Mouse (Mus musculus) c-Kit-positive CD71-negative TER-119-negative erythroid progenitor cells, embryonic 14.5 days (primary cell): Measurements from ENCODE around the gene Fbn1.
A peak's percentile ranks its signal among the peaks of the same experiment; 100 is the strongest.

Source experiments
- DNase-seq: peaks from one replicate; pipeline ENCODE4 v3.0.0-alpha.2; 2013; ENCODE audit warnings: low read depth

Gene Fbn1

DNA sequence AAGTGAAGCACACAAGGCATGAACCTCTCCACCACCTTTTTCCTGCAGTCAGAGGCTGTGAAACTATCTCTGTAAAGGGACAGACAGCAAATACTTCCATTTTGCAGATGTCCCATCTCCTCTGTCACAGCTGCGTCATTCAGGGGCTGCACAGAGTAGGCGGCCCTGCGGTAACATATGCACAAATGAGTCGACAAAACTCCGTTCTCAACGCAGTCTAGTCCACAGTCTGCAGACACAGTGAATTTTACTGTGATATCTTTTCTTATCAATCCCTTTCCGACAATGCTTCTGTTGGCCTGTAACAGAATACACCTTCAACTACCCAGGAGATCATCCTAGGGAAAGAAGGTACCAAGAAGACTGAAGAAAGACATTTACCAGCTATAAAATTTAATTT, 9.6 kb downstream of the Fbn1 start:
- DNase-seq: no peak

DNA sequence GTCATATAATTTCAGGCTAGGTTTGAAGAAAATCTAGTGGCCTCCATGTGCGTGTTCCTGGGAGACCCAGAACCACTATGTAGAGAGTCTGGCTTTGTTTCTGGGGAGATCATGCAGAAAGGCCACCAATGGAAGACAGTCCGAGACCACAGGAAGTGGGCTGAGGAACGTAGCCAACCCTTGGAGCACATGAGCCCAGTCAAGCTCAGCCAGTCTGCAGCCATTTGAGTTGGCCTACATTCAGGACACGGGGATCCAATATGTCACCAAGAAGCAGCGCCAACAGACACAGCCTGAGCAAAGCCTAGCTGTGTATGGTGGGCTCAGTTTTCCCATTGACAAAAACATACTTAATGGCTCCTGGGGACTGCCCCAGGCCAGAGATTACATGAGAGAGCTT, 11.1 kb downstream of the Fbn1 start:
- no peak for DNase-seq

DNA sequence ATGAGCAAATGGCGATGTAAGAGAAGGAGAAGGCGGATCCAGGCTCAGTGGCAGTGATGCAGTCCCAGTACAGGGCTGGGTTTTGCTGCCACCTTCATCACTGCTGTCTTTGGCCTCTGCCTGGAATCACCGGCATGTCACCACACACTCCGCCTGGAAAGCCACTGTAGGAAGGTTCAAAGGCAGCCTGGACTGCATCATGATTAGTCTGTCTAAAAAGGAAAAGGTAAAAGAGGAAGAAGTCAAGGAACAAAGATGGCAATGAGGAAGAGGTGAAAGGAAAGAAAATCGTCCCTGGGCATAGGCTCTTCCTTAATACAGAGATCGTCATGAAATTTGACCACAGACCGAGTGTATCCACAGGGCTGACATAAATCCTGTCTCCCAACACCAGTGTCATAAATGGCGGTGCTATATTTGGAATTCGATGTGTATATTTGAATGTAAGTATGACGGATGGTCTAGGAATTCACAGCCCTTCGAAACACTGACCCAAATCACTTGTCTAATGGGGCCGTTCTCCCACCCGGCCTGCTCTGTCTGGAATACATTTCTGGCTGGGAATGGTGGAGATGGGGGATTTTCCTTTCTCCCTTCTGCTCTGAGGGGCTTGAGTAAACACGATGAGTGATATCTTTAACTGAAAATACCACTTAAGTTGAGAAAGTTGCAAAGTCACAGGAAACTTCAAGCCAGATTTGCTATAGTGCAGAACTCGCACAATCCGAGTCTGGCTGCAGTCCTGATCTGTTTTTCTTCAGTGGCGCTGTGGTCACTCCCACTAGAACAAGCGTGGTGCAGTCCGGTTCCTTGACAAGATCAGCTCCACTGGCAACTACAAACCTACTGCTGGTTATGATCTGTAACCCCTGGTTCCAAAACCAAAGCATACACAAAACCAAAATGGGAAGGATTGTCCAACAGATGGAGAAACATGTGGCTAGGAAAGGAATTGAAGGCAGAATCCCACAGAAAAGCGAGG, 12.7 kb downstream of the Fbn1 start:
- no peak for DNase-seq

DNA sequence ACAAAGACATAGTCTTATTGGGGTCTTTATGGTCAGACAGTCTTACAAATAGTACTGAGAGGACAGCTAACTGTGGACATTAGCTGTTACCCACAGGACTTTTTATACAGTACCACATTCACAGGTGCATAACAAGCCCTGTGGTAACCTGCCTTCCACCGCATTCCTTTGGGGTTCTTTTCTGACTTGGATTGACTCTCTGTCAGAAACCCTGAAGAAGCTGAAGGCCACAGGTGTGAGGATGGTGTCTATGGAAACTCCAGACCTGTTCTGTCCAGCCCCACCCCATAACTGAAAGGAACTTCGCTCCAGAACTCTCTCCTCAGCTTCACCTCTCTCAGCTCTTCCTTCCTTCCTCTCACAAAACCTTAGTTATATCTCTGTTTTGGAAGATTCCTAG, 13.5 kb downstream of the Fbn1 start:
- no peak for DNase-seq

- no peak for DNase-seq
These were observed 15.5 kb downstream of the Fbn1 start for GRCm38 (mm10) chr2:125492050-125492900.

DNA sequence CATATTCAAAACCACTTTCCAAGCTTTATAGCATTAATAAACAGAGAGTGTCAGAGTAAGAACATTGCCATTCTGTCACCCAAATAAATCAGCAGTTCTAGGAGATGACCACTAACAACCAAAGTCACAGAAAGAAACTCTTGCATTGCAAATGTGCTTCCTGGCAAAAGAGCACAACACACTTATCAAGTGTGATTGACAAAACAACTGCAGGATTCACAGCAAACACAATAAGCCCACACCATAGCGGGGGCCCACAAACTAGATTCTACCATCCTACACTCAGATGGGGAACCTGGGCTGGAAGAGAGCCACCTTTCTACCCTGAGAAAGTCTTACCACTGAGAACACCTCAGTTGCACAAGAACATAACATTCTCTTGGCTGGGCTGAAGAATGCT, 17.8 kb downstream of the Fbn1 start:
- DNase-seq: no peak

- no peak for DNase-seq
These were observed 22.9 kb downstream of the Fbn1 start for GRCm38 (mm10) chr2:125484910-125485309.

- no peak for DNase-seq
These were observed 23.6 kb downstream of the Fbn1 start for GRCm38 (mm10) chr2:125484164-125484563.

- no peak for DNase-seq
These were observed 26.1 kb downstream of the Fbn1 start for GRCm38 (mm10) chr2:125481531-125482317.

GRCm38 (mm10) chr2:125481116-125481515, 26.7 kb downstream of the Fbn1 start:
- no peak for DNase-seq

DNA sequence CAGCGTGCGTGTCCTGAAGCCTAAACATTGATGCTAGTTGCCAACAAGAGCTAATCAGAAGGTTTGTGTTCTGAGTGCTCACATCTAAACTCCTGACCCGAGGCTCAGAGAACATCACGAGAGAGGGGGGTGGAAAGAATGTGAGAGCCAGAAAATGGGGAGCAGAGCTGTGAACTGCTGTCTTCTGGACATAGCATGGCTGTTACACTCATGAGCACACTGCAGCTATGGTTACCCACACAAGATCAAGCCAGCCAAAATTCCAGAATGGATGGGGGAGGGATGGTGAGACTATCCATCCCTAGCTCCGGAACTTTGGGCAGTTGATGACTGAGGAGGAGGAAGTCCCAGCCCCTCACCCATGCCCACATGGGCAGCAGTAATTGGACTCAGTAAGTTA, 27.7 kb downstream of the Fbn1 start:
- DNase-seq: no peak

- no peak for DNase-seq
These were observed 29.1 kb downstream of the Fbn1 start for GRCm38 (mm10) chr2:125478705-125479104.

GRCm38 (mm10) chr2:125477367-125477766, 30.4 kb downstream of the Fbn1 start:
- DNase-seq: no peak

DNA sequence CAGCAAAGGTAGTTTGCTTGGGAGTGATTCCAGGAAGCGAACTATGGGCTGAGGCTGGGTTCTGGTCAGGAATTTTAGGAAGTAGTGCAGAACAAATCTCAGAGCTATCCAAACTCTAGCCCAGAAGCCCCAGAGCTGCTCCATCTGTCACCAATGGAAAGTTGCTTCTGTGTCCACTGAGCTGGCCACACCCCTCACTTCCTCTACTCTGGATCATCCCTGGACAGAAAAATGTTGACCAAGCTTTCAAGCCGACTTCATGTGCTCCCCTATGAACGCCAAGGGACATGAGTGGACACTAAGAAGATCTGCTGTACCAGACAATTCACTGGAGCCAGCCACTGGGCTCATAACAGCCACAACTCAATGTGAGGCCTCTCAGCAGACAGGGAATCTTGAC, 31.6 kb downstream of the Fbn1 start:
- DNase-seq: no peak

DNA sequence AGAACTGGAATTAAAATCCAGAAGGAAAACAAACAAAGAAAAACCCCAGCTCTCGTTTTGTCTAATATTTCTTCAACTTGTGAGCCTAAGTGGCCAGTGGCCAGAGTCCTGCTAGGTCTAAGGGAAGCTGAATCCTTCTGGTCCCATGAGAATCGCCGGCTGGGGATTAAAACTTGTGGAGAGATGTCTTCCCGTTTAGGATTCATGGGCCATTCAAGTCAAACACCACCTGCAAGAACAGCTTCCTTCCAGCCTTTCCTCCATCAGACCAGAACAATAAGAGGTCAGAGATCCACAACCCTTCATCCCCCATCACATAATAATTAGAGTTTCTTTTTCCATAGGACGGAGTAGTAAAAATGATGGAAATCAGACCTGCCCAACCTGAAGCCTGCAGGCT, 33.1 kb downstream of the Fbn1 start:
- DNase-seq: no peak

DNA sequence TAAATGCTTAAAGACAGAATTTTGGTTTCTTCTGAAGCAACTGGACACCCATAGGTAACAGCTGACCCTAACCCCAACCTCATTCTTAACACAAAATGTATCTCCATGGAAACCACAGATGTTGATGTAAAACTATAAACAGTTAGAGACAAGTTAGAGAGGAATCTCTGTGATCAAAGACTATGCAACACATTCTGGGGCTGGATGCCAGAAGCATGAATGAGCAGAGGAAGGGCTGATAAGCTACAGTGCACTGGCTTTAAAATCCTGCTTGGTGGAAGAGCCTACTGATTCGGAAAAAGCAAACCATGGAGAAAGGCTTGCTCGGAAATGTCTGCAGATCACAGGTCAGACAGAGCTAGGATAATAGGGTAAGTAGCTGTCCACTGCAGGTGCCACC, 34.6 kb downstream of the Fbn1 start:
- DNase-seq: no peak

GRCm38 (mm10) chr2:125471721-125472120, 36.1 kb downstream of the Fbn1 start:
- no peak for DNase-seq

- DNase-seq: no peak
These were observed 37.1 kb downstream of the Fbn1 start for GRCm38 (mm10) chr2:125470553-125471295.

DNA sequence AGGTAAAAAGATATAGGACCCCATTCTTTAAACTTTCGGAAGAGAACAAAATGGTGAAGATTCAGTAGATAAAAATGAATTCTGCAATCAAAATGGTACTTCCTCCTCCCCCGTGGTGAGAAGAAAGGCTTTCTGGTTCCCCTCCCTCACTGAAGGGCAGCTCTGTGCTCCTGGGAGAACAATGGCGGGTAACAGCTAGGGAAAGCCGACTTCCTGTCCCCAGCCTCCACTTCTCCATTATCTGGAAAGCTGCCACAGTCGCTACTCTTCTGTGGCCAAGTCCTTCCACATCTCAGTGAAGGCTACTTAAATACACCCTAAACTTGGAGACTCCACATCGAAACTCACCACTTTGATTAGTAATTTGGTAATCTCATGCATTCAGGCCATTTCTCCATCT, 43.8 kb downstream of the Fbn1 start:
- no peak for DNase-seq

DNA sequence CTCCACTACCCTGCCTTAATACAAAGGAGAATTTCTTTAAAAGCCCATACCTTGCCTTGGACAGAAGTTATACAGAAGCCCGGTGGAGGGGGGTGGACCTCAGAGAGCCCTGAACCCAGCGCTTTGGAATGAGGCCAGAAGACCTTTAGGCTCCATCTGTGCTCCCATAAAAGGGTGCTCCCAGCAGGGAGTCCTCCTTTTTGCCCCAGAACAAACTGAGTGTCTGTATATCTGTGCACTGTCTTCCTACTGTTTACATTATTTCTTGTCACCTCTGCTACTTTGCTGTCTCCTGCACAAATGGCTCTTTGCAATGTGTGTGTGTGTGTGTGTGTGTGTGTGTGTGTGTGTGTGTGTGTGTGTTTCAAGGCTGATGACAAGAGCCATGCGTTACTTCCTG, 48.7 kb downstream of the Fbn1 start:
- no peak for DNase-seq

- peak; percentile 25 for DNase-seq
These were observed 51.6 kb downstream of the Fbn1 start for GRCm38 (mm10) chr2:125456059-125456789.
